Mouse (Mus musculus): ENCODE results near the gene 4931406C07Rik.

GRCm38 (mm10) chr9:15288402-15288801, 17.8 kb downstream of the 4931406C07Rik start:
- TF ChIP-seq CTCF (IDR thresholded peaks at IDR 0.05; ENCODE audit: extremely low read depth, insufficient read depth, low read length) = no peak
- TF ChIP-seq POLR2A (IDR thresholded peaks at IDR 0.05; ENCODE audit: extremely low read depth, insufficient read depth, low read length) = no peak

All from cortical plate, adult 2 months (tissue).